Mouse (Mus musculus): ENCODE results near the gene Wdr83os. TPM values are rescaled to one million over a fixed set of nuclear protein-coding genes. Genes with fewer than 3 reads are reported as not detected.
A peak's percentile ranks its signal among the peaks of the same experiment; 100 is the strongest.

The Wdr83os gene
- polyA plus RNA-seq, 1 experiment from 2014 or later = 153 TPM

DNA sequence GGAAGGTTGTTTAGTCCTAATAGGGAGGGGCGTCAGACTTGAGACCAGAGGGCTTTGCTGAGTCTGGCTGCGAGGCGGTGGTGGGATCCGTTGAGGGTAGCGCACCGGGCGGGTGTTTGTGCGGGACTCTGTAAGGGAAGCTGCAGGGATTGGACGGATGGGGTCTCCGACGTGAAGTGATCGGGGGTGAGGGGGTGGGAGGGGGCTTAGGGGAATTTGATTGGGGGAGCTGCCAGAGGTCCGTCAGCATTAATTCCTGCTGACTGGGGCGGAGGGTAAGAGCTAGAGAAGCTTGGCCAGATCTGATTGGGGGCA, 43.2 kb upstream of the Wdr83os start:
- Histone ChIP-seq H3K9me3 (ENCODE audit: control insufficient read depth, low read depth, low read length) (no peaks in the 10 kb centered on the region), H3K4me1 (ENCODE audit: control insufficient read depth, insufficient read depth, low read length) (peaks cover 17% of the 10 kb centered on the region), H3K4me2 (replicated peaks; ENCODE audit: low read depth, low read length) (peak overlapping the region; percentile 86), H3K9ac (replicated peaks; ENCODE audit: low read depth, low read length) (peak overlapping the region; percentile 87), H3K4me3 (ENCODE audit: low read depth, low read length) (peak overlapping the region; percentile 84), H3K27ac (ENCODE audit: low read length) (peak overlapping the region; percentile 99), H3K36me3 (ENCODE audit: control insufficient read depth, insufficient read depth, low read length) (peaks cover 31% of the 10 kb centered on the region), H3K27me3 (ENCODE audit: control insufficient read depth, insufficient read depth, low read length) (no peaks in the 10 kb centered on the region)
- WGBS = under 1% methylated on average over 14 of the region's 14 CpGs
- peak; percentile 56 for ATAC-seq (ENCODE audit: insufficient number of reproducible peaks, insufficient read depth, low FRiP score, low read depth)

GRCm38 (mm10) chr8:85037681-85038531, 42.6 kb upstream of the Wdr83os start:
- peak overlapping the region; percentile 99 for H3K27ac ChIP-seq (ENCODE audit: low read length)
- ATAC-seq (ENCODE audit: insufficient number of reproducible peaks, insufficient read depth, low FRiP score, low read depth) = no peak; the same call in 1 of the 2 replicates
- peaks cover 17% of the 10 kb centered on the region for H3K4me1 ChIP-seq (ENCODE audit: control insufficient read depth, insufficient read depth, low read length)
- peak overlapping the region; percentile 87 for H3K9ac ChIP-seq (replicated peaks; ENCODE audit: low read depth, low read length)
- peak overlapping the region; percentile 86 for H3K4me2 ChIP-seq (replicated peaks; ENCODE audit: low read depth, low read length)
- peaks cover 27% of the 10 kb centered on the region for H3K36me3 ChIP-seq (ENCODE audit: control insufficient read depth, insufficient read depth, low read length)
- H3K4me3 ChIP-seq (ENCODE audit: low read depth, low read length) = peak overlapping the region; percentile 84
- H3K27me3 ChIP-seq (ENCODE audit: control insufficient read depth, insufficient read depth, low read length) = no peaks in the 10 kb centered on the region
- under 1% methylated on average over 54 of the region's 57 CpGs for WGBS
- H3K9me3 ChIP-seq (ENCODE audit: control insufficient read depth, low read depth, low read length) = no peaks in the 10 kb centered on the region

- peaks cover 5% of the 10 kb centered on the region; the same call in 1 of the 2 replicates for H3K4me1 ChIP-seq (ENCODE audit: control insufficient read depth, insufficient read depth, low read length)
- no peaks in the 10 kb centered on the region for H3K9me3 ChIP-seq (ENCODE audit: control insufficient read depth, low read depth, low read length)
- WGBS = 92% methylated on average over 6 of the region's 6 CpGs
- H3K27ac ChIP-seq (ENCODE audit: low read length) = no peak overlapping the region
- H3K4me3 ChIP-seq (ENCODE audit: low read depth, low read length) = no peak overlapping the region
- H3K36me3 ChIP-seq (ENCODE audit: control insufficient read depth, insufficient read depth, low read length) = peaks cover 71% of the 10 kb centered on the region
- ATAC-seq (ENCODE audit: insufficient number of reproducible peaks, insufficient read depth, low FRiP score, low read depth) = no peak
- no peak overlapping the region for H3K9ac ChIP-seq (replicated peaks; ENCODE audit: low read depth, low read length)
- H3K27me3 ChIP-seq (ENCODE audit: control insufficient read depth, insufficient read depth, low read length) = no peaks in the 10 kb centered on the region
- H3K4me2 ChIP-seq (replicated peaks; ENCODE audit: low read depth, low read length) = no peak overlapping the region
These were observed 36.9 kb upstream of the Wdr83os start for GRCm38 (mm10) chr8:85043619-85044018.

GRCm38 (mm10) chr8:85057367-85057766, 23.2 kb upstream of the Wdr83os start:
- Histone ChIP-seq H3K27me3 (ENCODE audit: control insufficient read depth, insufficient read depth, low read length) (no peaks in the 10 kb centered on the region), H3K9ac (replicated peaks; ENCODE audit: low read depth, low read length) (no peak overlapping the region), H3K9me3 (ENCODE audit: control insufficient read depth, low read depth, low read length) (no peaks in the 10 kb centered on the region), H3K27ac (ENCODE audit: low read length) (no peak overlapping the region), H3K4me1 (ENCODE audit: control insufficient read depth, insufficient read depth, low read length) (no peaks in the 10 kb centered on the region), H3K4me3 (ENCODE audit: low read depth, low read length) (no peak overlapping the region), H3K36me3 (ENCODE audit: control insufficient read depth, insufficient read depth, low read length) (peaks cover 46% of the 10 kb centered on the region), H3K4me2 (replicated peaks; ENCODE audit: low read depth, low read length) (no peak overlapping the region)
- ATAC-seq (ENCODE audit: insufficient number of reproducible peaks, insufficient read depth, low FRiP score, low read depth) = no peak
- 86% methylated on average over 7 of the region's 7 CpGs for WGBS

- Histone ChIP-seq H3K4me3 (ENCODE audit: low read depth, low read length) (peak within 1 kb of the TSS; percentile 82), H3K27me3 (ENCODE audit: control insufficient read depth, insufficient read depth, low read length) (no peaks in the 10 kb centered on the region), H3K36me3 (ENCODE audit: control insufficient read depth, insufficient read depth, low read length) (peaks cover 19% of the 10 kb centered on the region), H3K4me1 (ENCODE audit: control insufficient read depth, insufficient read depth, low read length) (no peaks in the 10 kb centered on the region), H3K27ac (ENCODE audit: low read length) (no peak within 1 kb of the TSS), H3K4me2 (replicated peaks; ENCODE audit: low read depth, low read length) (peak within 1 kb of the TSS; percentile 92), H3K9me3 (ENCODE audit: control insufficient read depth, low read depth, low read length) (no peaks in the 10 kb centered on the region), H3K9ac (replicated peaks; ENCODE audit: low read depth, low read length) (peak within 1 kb of the TSS; percentile 60; the same call in 1 of the 2 replicates)
- WGBS = under 1% methylated on average over 52 of the region's 53 CpGs
- ATAC-seq (ENCODE audit: insufficient number of reproducible peaks, insufficient read depth, low FRiP score, low read depth) = peak; percentile 88
These were observed 20.5 kb upstream of the Wdr83os start, which contains the start of gene Fbxw9 for GRCm38 (mm10) chr8:85059879-85060616. Gene Fbxw9 (plus strand): TSS chr8:85060055.

DNA sequence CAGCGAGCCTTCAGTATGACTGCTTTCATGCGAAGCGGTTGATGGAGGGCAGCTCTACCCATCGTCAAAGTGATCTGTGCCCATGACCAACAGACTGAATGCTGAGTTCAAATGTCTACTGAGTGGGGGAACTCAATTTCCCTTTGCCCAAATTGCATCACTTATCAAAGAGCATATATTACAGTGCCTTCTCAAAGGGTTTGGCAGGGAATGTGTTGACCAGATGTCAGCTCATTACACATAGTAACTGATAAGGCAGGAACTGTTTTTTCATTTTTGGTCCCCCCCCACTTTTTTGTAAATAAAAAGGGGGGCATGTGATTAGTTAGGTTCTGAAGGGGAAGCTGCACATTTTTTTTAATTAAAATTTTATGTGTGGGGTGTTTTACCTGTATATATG, 17.9 kb upstream of the Wdr83os start:
- no peak overlapping the region for H3K27ac ChIP-seq (ENCODE audit: low read length)
- no peak overlapping the region for H3K4me2 ChIP-seq (replicated peaks; ENCODE audit: low read depth, low read length)
- H3K9me3 ChIP-seq (ENCODE audit: control insufficient read depth, low read depth, low read length) = no peaks in the 10 kb centered on the region
- H3K27me3 ChIP-seq (ENCODE audit: control insufficient read depth, insufficient read depth, low read length) = no peaks in the 10 kb centered on the region
- ATAC-seq (ENCODE audit: insufficient number of reproducible peaks, insufficient read depth, low FRiP score, low read depth) = no peak
- H3K36me3 ChIP-seq (ENCODE audit: control insufficient read depth, insufficient read depth, low read length) = peaks cover 9% of the 10 kb centered on the region
- H3K9ac ChIP-seq (replicated peaks; ENCODE audit: low read depth, low read length) = no peak overlapping the region
- WGBS = 94% methylated on average over 4 of the region's 4 CpGs
- H3K4me3 ChIP-seq (ENCODE audit: low read depth, low read length) = no peak overlapping the region
- no peaks in the 10 kb centered on the region for H3K4me1 ChIP-seq (ENCODE audit: control insufficient read depth, insufficient read depth, low read length)

- no peaks in the 10 kb centered on the region for H3K27me3 ChIP-seq (ENCODE audit: control insufficient read depth, insufficient read depth, low read length)
- no peak overlapping the region for H3K4me2 ChIP-seq (replicated peaks; ENCODE audit: low read depth, low read length)
- H3K9ac ChIP-seq (replicated peaks; ENCODE audit: low read depth, low read length) = no peak overlapping the region
- H3K4me3 ChIP-seq (ENCODE audit: low read depth, low read length) = no peak overlapping the region
- no peaks in the 10 kb centered on the region for H3K4me1 ChIP-seq (ENCODE audit: control insufficient read depth, insufficient read depth, low read length)
- WGBS = 41% methylated on average over 2 of the region's 2 CpGs
- ATAC-seq (ENCODE audit: insufficient number of reproducible peaks, insufficient read depth, low FRiP score, low read depth) = no peak
- H3K36me3 ChIP-seq (ENCODE audit: control insufficient read depth, insufficient read depth, low read length) = peaks cover 9% of the 10 kb centered on the region
- H3K9me3 ChIP-seq (ENCODE audit: control insufficient read depth, low read depth, low read length) = no peaks in the 10 kb centered on the region
- H3K27ac ChIP-seq (ENCODE audit: low read length) = no peak overlapping the region
These were observed 15.3 kb upstream of the Wdr83os start for GRCm38 (mm10) chr8:85065213-85065612.

DNA sequence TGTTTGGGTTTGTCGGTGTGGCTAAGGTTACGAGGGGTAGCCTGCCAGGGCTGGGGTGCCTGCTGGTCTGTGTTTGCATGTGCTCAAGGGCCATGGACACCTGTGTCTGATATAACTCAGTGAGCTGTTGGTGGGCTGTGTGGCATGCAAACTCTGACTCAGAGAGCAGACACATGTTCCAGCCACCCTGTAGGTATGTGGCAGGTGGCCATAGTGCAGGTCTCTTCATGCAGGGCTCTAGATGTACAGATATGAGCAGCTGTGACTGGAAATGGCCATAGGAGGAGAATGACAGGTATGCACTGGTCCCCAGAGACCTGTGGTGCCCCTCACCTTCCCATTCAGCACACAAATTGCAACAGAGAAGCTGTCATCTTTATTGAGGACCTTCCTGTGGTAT, 13.4 kb upstream of the Wdr83os start:
- ATAC-seq (ENCODE audit: insufficient number of reproducible peaks, insufficient read depth, low FRiP score, low read depth) = no peak
- 95% methylated on average over 2 of the region's 2 CpGs for WGBS

More for the DNA sequence above, 13.4 kb upstream of the Wdr83os start:
- Histone ChIP-seq H3K36me3 (ENCODE audit: control insufficient read depth, insufficient read depth, low read length) (peaks cover 9% of the 10 kb centered on the region), H3K4me3 (ENCODE audit: low read depth, low read length) (no peak overlapping the region), H3K9me3 (ENCODE audit: control insufficient read depth, low read depth, low read length) (no peaks in the 10 kb centered on the region), H3K27ac (ENCODE audit: low read length) (no peak overlapping the region), H3K27me3 (ENCODE audit: control insufficient read depth, insufficient read depth, low read length) (no peaks in the 10 kb centered on the region), H3K4me2 (replicated peaks; ENCODE audit: low read depth, low read length) (no peak overlapping the region), H3K9ac (replicated peaks; ENCODE audit: low read depth, low read length) (no peak overlapping the region), H3K4me1 (ENCODE audit: control insufficient read depth, insufficient read depth, low read length) (no peaks in the 10 kb centered on the region)
